Mouse (Mus musculus) kidney, postnatal 10 days (tissue): ENCODE measurements around the gene Rftn1.

Experiments
- DNase-seq: peaks from one replicate; pipeline ENCODE4 v3.0.0; 2021; ENCODE audit warnings: mixed read lengths

The Rftn1 gene

GRCm38 (mm10) chr17:50019819-50020210 lies 170.7 kb downstream of the Rftn1 start:
- no peak for DNase-seq

DNA sequence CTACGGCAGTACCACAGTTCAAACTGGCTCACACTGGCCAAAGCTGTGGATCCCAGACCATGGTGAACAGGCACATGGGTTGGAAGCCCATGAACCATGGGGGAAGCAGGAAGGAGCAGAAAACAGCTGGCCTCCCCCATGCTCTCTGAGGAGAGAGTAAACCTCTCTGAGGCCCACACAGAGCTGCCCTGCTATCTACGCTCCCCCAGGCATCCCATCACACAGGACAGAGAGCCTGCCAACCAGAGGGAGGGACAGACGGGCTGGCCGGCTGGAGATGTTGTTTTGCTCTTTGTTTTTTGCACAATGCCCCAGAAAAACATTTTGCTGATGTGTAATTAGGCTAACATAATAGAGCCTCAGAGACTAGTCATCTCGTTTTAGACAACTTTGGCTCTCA lies 171.4 kb downstream of the Rftn1 start:
- DNase-seq: no peak

DNA sequence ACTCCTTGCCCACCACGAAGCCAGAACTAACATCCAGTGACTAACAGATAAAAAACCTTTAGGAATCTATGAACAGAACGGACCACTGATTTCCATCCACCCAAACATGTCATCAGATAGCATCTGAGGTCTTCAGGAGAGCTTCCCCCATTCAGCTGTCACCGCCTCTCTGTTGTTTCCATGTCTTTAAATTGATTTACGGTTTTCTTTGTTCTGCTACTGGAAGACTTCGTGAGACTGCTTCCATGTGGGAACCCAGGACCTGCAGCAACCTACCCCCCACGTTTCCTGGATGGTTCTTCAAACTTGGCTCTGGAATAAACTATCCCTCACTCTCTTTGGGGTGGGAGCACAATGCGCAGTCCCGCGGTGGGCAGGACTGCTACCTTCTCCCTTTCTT lies 175.8 kb downstream of the Rftn1 start:
- no peak for DNase-seq

DNA sequence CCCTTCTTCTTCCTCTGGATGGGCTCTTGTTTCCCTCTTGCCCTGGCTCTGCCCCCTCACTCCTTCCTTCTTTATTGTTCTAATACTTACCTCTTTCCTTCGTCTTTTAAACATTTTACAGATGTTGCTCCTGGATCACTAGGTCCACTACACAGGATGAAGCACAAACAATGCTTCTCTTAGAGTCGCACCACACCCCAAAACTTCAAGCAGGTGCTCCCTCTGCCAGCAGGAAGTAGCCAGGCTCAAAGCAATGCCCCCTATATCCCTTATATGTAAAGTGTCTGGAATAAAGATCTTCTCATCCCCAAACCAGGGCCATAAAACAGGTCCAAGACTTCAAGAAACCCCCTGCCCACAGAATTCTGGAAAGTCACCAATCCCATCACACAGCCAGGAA lies 176.6 kb downstream of the Rftn1 start:
- no peak for DNase-seq

GRCm38 (mm10) chr17:50010096-50010495 lies 180.4 kb downstream of the Rftn1 start:
- no peak for DNase-seq

GRCm38 (mm10) chr17:50006721-50007351 lies 183.6 kb downstream of the Rftn1 start:
- DNase-seq: no peak

- no peak for DNase-seq
Observed at GRCm38 (mm10) chr17:50006338-50006720, 184.1 kb downstream of the Rftn1 start.

GRCm38 (mm10) chr17:50003156-50003555 lies 187.3 kb downstream of the Rftn1 start:
- no peak for DNase-seq

GRCm38 (mm10) chr17:50002171-50002570 lies 188.3 kb downstream of the Rftn1 start:
- DNase-seq: no peak

GRCm38 (mm10) chr17:50001754-50002153 lies 188.7 kb downstream of the Rftn1 start:
- DNase-seq: no peak

DNA sequence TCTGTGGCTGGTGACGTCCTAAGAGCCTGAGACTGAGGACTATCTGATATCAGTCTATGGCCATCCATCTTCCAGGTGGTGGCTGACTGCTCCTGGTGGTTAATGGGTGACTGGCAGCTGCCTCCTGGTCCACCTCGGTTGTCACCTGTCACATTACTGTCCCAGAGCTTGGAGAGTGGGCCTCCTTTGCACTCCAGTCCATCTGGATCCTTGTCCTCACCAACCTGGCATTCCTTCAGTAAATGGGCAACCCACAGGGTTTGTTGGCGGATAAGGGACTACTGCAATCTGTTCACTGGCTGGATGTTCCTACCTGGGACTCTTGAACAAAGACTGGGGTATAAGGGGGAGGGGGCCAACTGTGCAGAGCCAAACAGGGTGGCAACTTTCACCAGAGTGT lies 189.9 kb downstream of the Rftn1 start:
- DNase-seq: no peak

DNA sequence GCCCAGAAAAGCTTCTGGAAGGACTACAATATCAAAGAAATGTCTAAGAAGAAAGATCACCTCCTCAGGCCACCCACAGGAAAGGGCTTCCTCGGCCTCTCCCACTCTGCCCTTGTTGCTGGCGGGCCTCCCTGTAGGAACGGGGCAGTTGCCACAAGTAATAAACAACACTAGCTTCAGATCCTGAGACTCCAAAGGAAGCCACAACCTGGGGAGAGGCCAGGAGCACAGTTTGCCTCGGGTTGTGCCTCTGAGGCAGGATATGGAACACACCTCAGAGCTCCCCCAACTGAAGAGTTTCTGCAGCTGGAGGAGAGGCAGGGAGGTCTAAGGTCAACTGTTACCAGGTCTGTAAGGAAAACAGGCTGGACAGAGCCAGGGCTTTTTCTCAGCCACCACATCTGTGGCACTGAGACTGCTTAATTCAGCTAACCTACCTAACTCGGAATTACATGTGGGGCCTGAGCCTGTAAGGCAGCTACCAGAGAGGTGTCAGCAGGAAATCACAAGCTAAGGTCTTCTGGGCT lies 193.8 kb downstream of the Rftn1 start:
- peak; percentile 19 for DNase-seq

DNA sequence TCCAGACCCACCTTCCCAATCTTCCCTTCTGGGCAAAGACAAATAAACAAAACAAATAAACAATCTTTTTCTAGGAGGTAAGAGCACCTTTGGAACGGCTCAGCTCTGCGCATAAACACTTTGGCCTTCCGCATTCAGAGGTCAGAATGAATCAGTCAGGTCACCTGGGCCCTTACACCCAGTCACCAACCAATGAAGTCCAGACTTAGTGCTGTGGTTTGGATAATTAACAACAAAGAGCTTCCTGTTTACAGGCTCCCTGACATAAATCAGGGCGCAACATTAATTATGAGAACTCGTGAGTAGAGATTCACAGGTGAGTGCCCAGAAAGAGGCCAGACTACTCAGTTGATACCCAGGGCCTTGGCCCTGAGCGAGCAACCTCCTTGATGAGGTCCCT lies 194.4 kb downstream of the Rftn1 start:
- DNase-seq: no peak

DNA sequence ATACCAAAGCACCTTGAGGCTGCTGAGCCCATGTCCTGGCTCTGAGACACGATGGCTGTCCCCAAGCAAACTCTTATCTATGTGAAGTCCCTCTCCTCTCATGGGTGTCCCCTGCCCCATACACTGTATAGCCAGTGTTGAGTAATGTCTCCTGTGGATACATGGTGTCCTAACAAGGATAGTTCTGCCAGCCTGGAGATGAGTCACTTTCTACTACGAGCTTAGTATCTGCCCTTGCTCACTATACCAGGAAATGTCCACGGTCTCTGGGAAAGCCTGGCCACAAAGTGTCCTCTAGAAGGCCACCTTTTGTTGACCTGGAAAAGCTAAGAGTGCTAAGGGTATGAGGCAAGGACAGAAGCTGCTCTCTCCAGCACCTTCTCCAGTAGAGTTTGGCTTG lies 195.2 kb downstream of the Rftn1 start:
- no peak for DNase-seq

- no peak for DNase-seq
Observed at GRCm38 (mm10) chr17:49993631-49994030, 196.8 kb downstream of the Rftn1 start.

DNA sequence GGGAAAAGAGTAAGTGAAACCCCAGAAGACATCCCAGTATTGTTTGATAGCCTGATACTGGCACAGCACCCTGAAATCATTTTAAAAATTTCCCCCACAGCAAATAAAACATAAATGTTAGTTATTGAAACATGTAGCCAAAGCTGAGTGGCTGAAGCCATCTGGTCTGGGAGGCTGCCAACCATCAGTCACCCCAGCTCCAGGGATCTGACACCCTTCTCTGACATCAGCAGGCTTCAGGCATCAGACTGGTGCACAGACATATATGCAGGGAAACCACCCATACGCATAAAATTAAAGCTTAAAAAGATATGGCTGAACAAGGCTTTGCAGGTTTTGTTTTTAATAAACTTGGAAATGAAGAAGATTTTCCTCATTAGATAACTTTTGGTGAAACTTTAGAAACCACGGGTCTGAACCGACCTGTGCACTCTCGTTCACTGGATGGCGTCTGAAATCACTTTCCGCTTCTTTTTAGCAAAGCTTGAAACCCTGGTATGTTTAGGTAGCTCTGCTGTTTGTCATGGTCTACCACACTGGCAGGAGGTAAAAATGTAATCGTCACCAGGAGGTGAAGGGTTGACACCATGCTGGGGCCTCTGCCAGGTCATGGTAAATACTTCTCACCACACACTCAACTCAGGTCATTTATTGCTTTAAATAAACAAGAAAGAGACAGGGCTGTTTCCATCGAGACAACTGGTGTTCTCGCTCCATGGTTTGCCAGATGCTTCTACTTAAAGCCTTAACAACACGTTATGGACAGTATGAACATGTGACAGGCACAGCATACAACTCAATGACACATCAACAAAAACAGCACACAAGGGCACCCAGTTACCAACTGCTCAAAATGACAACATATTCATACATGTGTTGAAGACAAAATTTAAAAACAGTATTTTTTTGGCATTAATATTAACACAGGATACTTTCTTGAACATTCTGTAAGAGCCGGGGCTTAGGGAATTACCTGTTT lies 197.6 kb downstream of the Rftn1 start:
- DNase-seq: no peak

DNA sequence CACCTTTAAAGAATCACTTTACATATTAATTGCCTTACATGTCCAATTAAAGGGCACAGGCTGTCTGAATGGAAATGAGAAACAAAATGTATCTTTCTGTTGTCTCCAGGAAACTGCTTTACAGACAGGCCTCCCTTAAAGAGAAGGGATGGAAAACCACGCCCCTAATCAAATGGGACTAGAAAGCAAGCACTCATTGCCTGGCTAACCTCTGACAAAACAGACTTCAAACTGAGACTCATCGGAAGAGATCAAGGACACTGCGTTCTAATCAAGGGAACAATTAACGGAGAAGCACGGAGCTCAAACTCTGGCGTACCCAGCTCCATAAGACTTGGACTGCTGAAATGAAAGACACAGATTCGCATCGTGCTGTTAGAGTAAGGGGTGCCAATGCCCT lies 200.9 kb downstream of the Rftn1 start:
- no peak for DNase-seq

GRCm38 (mm10) chr17:49987095-49987494 lies 203.4 kb downstream of the Rftn1 start:
- DNase-seq: no peak

DNA sequence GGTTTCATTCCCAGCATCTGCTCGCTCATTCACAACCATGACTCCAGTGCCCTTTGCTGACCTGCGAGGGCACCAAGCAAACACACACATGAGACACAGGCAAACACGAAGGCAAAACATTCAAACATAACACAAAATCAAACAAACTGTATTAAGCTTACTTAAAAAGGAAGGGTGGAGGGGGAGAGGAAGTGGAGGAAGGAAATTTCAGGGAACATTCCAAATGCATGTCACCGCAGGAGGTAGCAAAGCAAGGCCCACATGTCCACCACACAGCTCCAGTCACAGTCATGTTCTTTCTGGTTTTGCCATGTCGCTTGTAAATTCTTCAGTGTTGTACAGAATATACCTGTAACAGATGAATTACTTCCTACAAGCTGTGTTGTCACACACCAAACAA lies 207.0 kb downstream of the Rftn1 start:
- no peak for DNase-seq

- DNase-seq: no peak
Observed at GRCm38 (mm10) chr17:49982611-49983390, 207.7 kb downstream of the Rftn1 start.

- no peak for DNase-seq
Observed at GRCm38 (mm10) chr17:49981591-49981990, 208.9 kb downstream of the Rftn1 start.

DNA sequence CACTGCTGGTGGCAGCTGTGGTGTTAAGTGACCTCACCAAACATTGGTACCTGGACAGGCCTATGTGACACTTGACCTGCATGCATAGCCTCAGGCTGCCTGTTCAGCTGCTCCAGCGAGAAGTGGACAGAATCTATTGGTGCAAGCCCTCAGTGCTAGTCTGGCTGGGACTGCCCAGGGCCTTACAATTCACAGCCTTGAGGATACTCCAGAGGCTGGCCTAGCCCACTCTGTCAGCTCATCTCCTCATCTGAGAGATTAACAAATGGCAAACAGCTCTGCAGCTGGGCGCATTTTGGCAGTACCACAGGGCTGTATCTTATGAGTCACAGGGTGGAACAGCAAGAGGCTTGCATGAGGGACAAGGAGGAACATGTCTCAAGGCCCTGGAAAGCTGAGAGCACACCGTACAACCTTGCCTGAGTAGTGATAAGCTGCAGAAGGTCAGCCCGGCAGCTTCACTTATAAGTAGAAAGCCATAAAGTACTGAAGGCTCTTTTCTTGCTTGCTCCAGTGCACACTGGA lies 210.7 kb downstream of the Rftn1 start:
- DNase-seq: no peak

GRCm38 (mm10) chr17:49977424-49977790 lies 213.1 kb downstream of the Rftn1 start:
- no peak for DNase-seq
